Mouse (Mus musculus) liver, embryonic 13.5 days (tissue): Measurements from ENCODE around the gene Vps51. TPM values are rescaled to one million over a fixed set of nuclear protein-coding genes. Genes with fewer than 3 reads are reported as not detected.

Source experiments
- ATAC-seq: fragments of 200-750 bp; cut with Nextera tagmentation; 2 replicates; pipeline ENCODE4 v1.8.0; 2017; ENCODE audit warnings: low read depth, mild to moderate bottlenecking, moderate number of reproducible peaks, moderate library complexity
- DNase-seq: peaks from one replicate; pipeline ENCODE4 v3.0.0; 2022
- H3K27ac ChIP-seq: fragments of 300-500 bp; sonication (generic); 2 replicates; pipeline ENCODE4 v1.5.1; 2015; ENCODE audit warnings: moderate library complexity, mild to moderate bottlenecking, inconsistent platforms
- H3K27me3 ChIP-seq: fragments of 300-500 bp; sonication (generic); 2 replicates; pipeline ENCODE4 v1.6.1; 2015; ENCODE audit warnings: mild to moderate bottlenecking, inconsistent platforms
- H3K36me3 ChIP-seq: fragments of 300-500 bp; sonication (generic); 2 replicates; pipeline ENCODE4 v1.6.1; 2015; ENCODE audit warnings: mild to moderate bottlenecking, inconsistent platforms
- H3K4me1 ChIP-seq: fragments of 300-500 bp; sonication (generic); replicated peaks from 2 replicates; pipeline ENCODE4 v1.6.1; 2015; ENCODE audit warnings: inconsistent platforms
- H3K4me2 ChIP-seq: fragments of 300-500 bp; sonication (generic); 2 replicates; pipeline ENCODE4 v1.6.1; 2015; ENCODE audit warnings: inconsistent platforms, mild to moderate bottlenecking, moderate library complexity
- H3K4me3 ChIP-seq: fragments of 300-500 bp; sonication (generic); replicated peaks from 2 replicates; pipeline ENCODE4 v1.5.1; 2015; ENCODE audit warnings: mild to moderate bottlenecking, inconsistent platforms
- H3K9ac ChIP-seq: fragments of 300-500 bp; sonication (generic); 2 replicates; pipeline ENCODE4 v1.6.1; 2015; ENCODE audit warnings: mild to moderate bottlenecking, inconsistent platforms
- H3K9me3 ChIP-seq: fragments of 300-500 bp; sonication (generic); replicated peaks from 2 replicates; pipeline ENCODE4 v1.6.1; 2016; ENCODE audit warnings: inconsistent platforms
- WGBS: fragments of 180-500 bp; shearing (Covaris S2); methylation state at CpG from one replicate; pipeline ENCODE4 v1.1.7; 2015; ENCODE audit not compliant: insufficient replicate concordance; 5-methylcytosine and 5-hydroxymethylcytosine counted together
- polyA plus RNA-seq: library from polyadenylated mRNA; unstranded; fragments of >200 nt; fragmentation: Nextera tagmentation; extraction: Ambion mirVana; gene quantifications from 2 replicates; pipeline ENCODE4 v1.2.1, GENCODE M21; 2015

The Vps51 gene
- polyA plus RNA-seq, 1 experiment from 2014 or later = 29.1 TPM

- Histone ChIP-seq H3K9me3 (no peaks in the 10 kb centered on the region), H3K36me3 (no peaks in the 10 kb centered on the region), H3K4me1 (peaks cover 57% of the 10 kb centered on the region), H3K4me3 (no peak within 1 kb of the TSS), H3K27me3 (no peaks in the 10 kb centered on the region), H3K9ac (no peak within 1 kb of the TSS), H3K4me2 (peak within 1 kb of the TSS; percentile 21; the same call in 1 of the 2 replicates), H3K27ac (peak within 1 kb of the TSS; percentile 15; the same call in 1 of the 2 replicates)
- 85% methylated on average over 7 of the region's 7 CpGs for WGBS
- ATAC-seq = no peak
- DNase-seq = no peak
Observed at GRCm38 (mm10) chr19:6105586-6105985, 28.6 kb upstream of the Vps51 start, which contains the start of gene Naaladl1. Gene Naaladl1 (plus strand): TSS chr19:6105782.

- 36% methylated on average over 4 of the region's 4 CpGs for WGBS
- Histone ChIP-seq H3K9me3 (no peaks in the 10 kb centered on the region), H3K4me3 (no peak overlapping the region), H3K27me3 (no peaks in the 10 kb centered on the region), H3K4me2 (no peak overlapping the region), H3K36me3 (peaks cover 8% of the 10 kb centered on the region), H3K9ac (no peak overlapping the region), H3K27ac (peak overlapping the region; percentile 15; the same call in 1 of the 2 replicates), H3K4me1 (peaks cover 63% of the 10 kb centered on the region)
- ATAC-seq (no peak), DNase-seq (no peak)
Observed at GRCm38 (mm10) chr19:6104476-6104875, 27.4 kb upstream of the Vps51 start.

GRCm38 (mm10) chr19:6102169-6102853 lies 25.3 kb upstream of the Vps51 start:
- peak overlapping the region; percentile 29; the same call in 1 of the 2 replicates for H3K9ac ChIP-seq
- ATAC-seq (peak; percentile 93), DNase-seq (peak; percentile 25)
- H3K4me3 ChIP-seq = no peak overlapping the region
- peaks cover 65% of the 10 kb centered on the region for H3K4me1 ChIP-seq
- 60% methylated on average over 6 of the region's 6 CpGs for WGBS
- H3K36me3 ChIP-seq = peaks cover 29% of the 10 kb centered on the region
- H3K4me2 ChIP-seq = no peak overlapping the region
- H3K27me3 ChIP-seq = no peaks in the 10 kb centered on the region
- H3K9me3 ChIP-seq = no peaks in the 10 kb centered on the region
- peak overlapping the region; percentile 70 for H3K27ac ChIP-seq

GRCm38 (mm10) chr19:6101186-6101585 lies 24.2 kb upstream of the Vps51 start:
- no peaks in the 10 kb centered on the region for H3K9me3 ChIP-seq
- DNase-seq = no peak
- peaks cover 34% of the 10 kb centered on the region for H3K36me3 ChIP-seq
- H3K27ac ChIP-seq = no peak overlapping the region
- WGBS = 72% methylated on average over 6 of the region's 6 CpGs
- no peaks in the 10 kb centered on the region for H3K27me3 ChIP-seq
- H3K4me1 ChIP-seq = peaks cover 59% of the 10 kb centered on the region
- no peak overlapping the region for H3K4me2 ChIP-seq
- no peak overlapping the region for H3K9ac ChIP-seq
- no peak for ATAC-seq
- no peak overlapping the region for H3K4me3 ChIP-seq

- H3K9ac ChIP-seq = no peak overlapping the region
- no peaks in the 10 kb centered on the region for H3K27me3 ChIP-seq
- H3K27ac ChIP-seq = no peak overlapping the region
- DNase-seq (no peak), ATAC-seq (no peak)
- H3K4me1 ChIP-seq = peaks cover 27% of the 10 kb centered on the region
- H3K36me3 ChIP-seq = peaks cover 68% of the 10 kb centered on the region
- H3K9me3 ChIP-seq = no peaks in the 10 kb centered on the region
- no peak overlapping the region for H3K4me2 ChIP-seq
- 56% methylated on average over 3 of the region's 3 CpGs for WGBS
- H3K4me3 ChIP-seq = no peak overlapping the region
Observed at GRCm38 (mm10) chr19:6097847-6098246, 20.8 kb upstream of the Vps51 start.

- peaks cover 93% of the 10 kb centered on the region for H3K36me3 ChIP-seq
- no peaks in the 10 kb centered on the region for H3K27me3 ChIP-seq
- no peak within 1 kb of the TSS for H3K4me3 ChIP-seq
- WGBS = 86% methylated on average over 7 of the region's 7 CpGs
- DNase-seq = no peak
- no peak within 1 kb of the TSS for H3K9ac ChIP-seq
- ATAC-seq = no peak
- H3K27ac ChIP-seq = no peak within 1 kb of the TSS
- no peak within 1 kb of the TSS for H3K4me2 ChIP-seq
- H3K9me3 ChIP-seq = no peaks in the 10 kb centered on the region
- H3K4me1 ChIP-seq = no peaks in the 10 kb centered on the region; the same call in 1 of the 2 replicates
Observed at GRCm38 (mm10) chr19:6094119-6094518, 17.1 kb upstream of the Vps51 start, which contains the start of gene AC131692.1. Gene AC131692.1 (plus strand): TSS chr19:6094419.

GRCm38 (mm10) chr19:6088841-6089240 lies 11.8 kb upstream of the Vps51 start:
- H3K36me3 ChIP-seq = peaks cover 80% of the 10 kb centered on the region
- H3K9me3 ChIP-seq = no peaks in the 10 kb centered on the region
- H3K27me3 ChIP-seq = no peaks in the 10 kb centered on the region
- no peak overlapping the region for H3K4me2 ChIP-seq
- DNase-seq = no peak
- ATAC-seq = no peak
- no peak overlapping the region for H3K4me3 ChIP-seq
- H3K4me1 ChIP-seq = peaks cover 34% of the 10 kb centered on the region
- no peak overlapping the region for H3K9ac ChIP-seq
- WGBS = 92% methylated on average over 13 of the region's 13 CpGs
- H3K27ac ChIP-seq = no peak overlapping the region

GRCm38 (mm10) chr19:6085417-6085879 lies 8.4 kb upstream of the Vps51 start:
- under 1% methylated on average over 17 of the region's 17 CpGs for WGBS
- Histone ChIP-seq H3K36me3 (peaks cover 67% of the 10 kb centered on the region), H3K4me2 (peak overlapping the region; percentile 92), H3K9ac (peak overlapping the region; percentile 91), H3K4me3 (peak overlapping the region; percentile 82), H3K27ac (peak overlapping the region; percentile 94), H3K4me1 (peaks cover 45% of the 10 kb centered on the region), H3K9me3 (no peaks in the 10 kb centered on the region), H3K27me3 (no peaks in the 10 kb centered on the region)
- ATAC-seq = peak; percentile 78
- peak; percentile 74 for DNase-seq

- peak; percentile 88 for ATAC-seq
- whole genome bisulfite sequencing = under 1% methylated on average over 58 of the region's 58 CpGs
- peak within 1 kb of the TSS; percentile 82 for H3K4me3 ChIP-seq
- DNase-seq = peak; percentile 94
- H3K9ac ChIP-seq = peak within 1 kb of the TSS; percentile 91
- H3K27me3 ChIP-seq = no peaks in the 10 kb centered on the region
- H3K4me2 ChIP-seq = peak within 1 kb of the TSS; percentile 92
- peaks cover 67% of the 10 kb centered on the region for H3K36me3 ChIP-seq
- H3K4me1 ChIP-seq = peaks cover 45% of the 10 kb centered on the region
- H3K27ac ChIP-seq = peak within 1 kb of the TSS; percentile 94
- H3K9me3 ChIP-seq = no peaks in the 10 kb centered on the region
Observed at GRCm38 (mm10) chr19:6084478-6085248, 7.6 kb upstream of the Vps51 start, which contains the start of the genes Zfpl1 and Cdca5. Gene Zfpl1 (minus strand): TSS chr19:6084956. Gene Cdca5 (plus strand): TSS chr19:6084983.

GRCm38 (mm10) chr19:6082156-6082555 lies 5.1 kb upstream of the Vps51 start, which contains the start of gene Gm28374:
Gene Gm28374 (minus strand): TSS chr19:6082256.
- Histone ChIP-seq H3K4me3 (no peak within 1 kb of the TSS; the same call in 1 of the 2 replicates), H3K9me3 (no peaks in the 10 kb centered on the region), H3K27me3 (no peaks in the 10 kb centered on the region), H3K9ac (no peak within 1 kb of the TSS), H3K36me3 (peaks cover 43% of the 10 kb centered on the region), H3K4me1 (peaks cover 42% of the 10 kb centered on the region), H3K4me2 (0 out of 2 replicates have a peak within 1 kb of the TSS, but pooled peaks have one; percentile 80), H3K27ac (no peak within 1 kb of the TSS)
- DNase-seq = no peak
- 78% methylated on average over 9 of the region's 9 CpGs for WGBS
- no peak for ATAC-seq

GRCm38 (mm10) chr19:6079983-6080480 lies 3.0 kb upstream of the Vps51 start, which contains the start of gene Tmem262:
Gene Tmem262 (plus strand): TSS chr19:6080033.
- peaks cover 39% of the 10 kb centered on the region for H3K4me1 ChIP-seq
- 78% methylated on average over 12 of the region's 12 CpGs for WGBS
- H3K9me3 ChIP-seq = no peaks in the 10 kb centered on the region
- H3K4me2 ChIP-seq = no peak within 1 kb of the TSS
- H3K27ac ChIP-seq = no peak within 1 kb of the TSS
- ATAC-seq = no peak
- H3K9ac ChIP-seq = no peak within 1 kb of the TSS
- peaks cover 30% of the 10 kb centered on the region for H3K36me3 ChIP-seq
- no peak within 1 kb of the TSS for H3K4me3 ChIP-seq
- no peak for DNase-seq
- no peaks in the 10 kb centered on the region for H3K27me3 ChIP-seq
